Mouse (Mus musculus) G1E (cell line): ENCODE data around the gene Gpsm3. TPM values are rescaled to one million over a fixed set of nuclear protein-coding genes. Genes with fewer than 3 reads are reported as not detected.

ENCODE experiments used
- ATAC-seq: 2 replicates; pipeline ENCODE4 v1.8.0; 2016; ENCODE audit warnings: mild to moderate bottlenecking; ENCODE audit not compliant: insufficient number of reproducible peaks, poor library complexity, low FRiP score, severe bottlenecking; ENCODE audit errors: extremely low read depth
- DNase-seq: peaks from one replicate; pipeline ENCODE4 v3.0.0; 2012; ENCODE audit warnings: low spot score
- H3K27me3 ChIP-seq: 2 replicates; pipeline ENCODE4 v1.6.1; 2012; ENCODE audit warnings: mild to moderate bottlenecking, low read length, inconsistent platforms; ENCODE audit not compliant: insufficient read depth
- H3K36me3 ChIP-seq: replicated peaks from 2 replicates; pipeline ENCODE3; 2012; ENCODE audit warnings: mild to moderate bottlenecking, inconsistent platforms
- H3K4me1 ChIP-seq: 2 replicates; pipeline ENCODE4 v1.6.1; 2012; ENCODE audit warnings: low read depth, low read length, inconsistent platforms, mixed read lengths; ENCODE audit not compliant: insufficient read depth
- H3K4me3 ChIP-seq: 2 replicates; pipeline ENCODE4 v1.5.1; 2012; ENCODE audit warnings: low read depth, mild to moderate bottlenecking, inconsistent platforms, low read length, moderate library complexity, mixed read lengths
- H3K9me3 ChIP-seq: replicated peaks from 2 replicates; pipeline ENCODE4 v1.6.1; 2012; ENCODE audit warnings: inconsistent platforms
- CTCF ChIP-seq: IDR thresholded peaks from 2 replicates; pipeline ENCODE4 v1.5.1; 2012; ENCODE audit warnings: low read depth, low read length, inconsistent platforms, mixed read lengths
- GATA1 ChIP-seq: IDR thresholded peaks from 2 replicates; pipeline ENCODE4 v1.6.1; 2012; ENCODE audit warnings: borderline replicate concordance, low read length, inconsistent platforms, mixed read lengths
- GATA2 ChIP-seq: IDR thresholded peaks from 2 replicates; pipeline ENCODE4 v1.6.1; 2012; ENCODE audit warnings: low read depth, low read length, inconsistent platforms, borderline replicate concordance
- POLR2AphosphoS5 ChIP-seq: IDR thresholded peaks from 2 replicates; pipeline ENCODE4 v1.6.1; 2012; ENCODE audit warnings: low read depth, low read length, inconsistent platforms; ENCODE audit not compliant: insufficient replicate concordance
- TAL1 ChIP-seq: conservative IDR thresholded peaks from 2 replicates; pipeline ENCODE4 v1.6.1; 2012; ENCODE audit warnings: low read depth, low read length, inconsistent platforms, mixed read lengths
- polyA plus RNA-seq: library from polyadenylated mRNA; stranded (reverse); fragments of >175 nt; gene quantifications from 2 replicates; pipeline ENCODE4 v1.2.3, GENCODE M21; 2012
- total RNA-seq, 2 experiments: library from RNA; stranded (forward) in 1 of 2; stranded (reverse) in 1 of 2; fragments of 200-1000 nt in 1 of 2; fragments of >200 nt in 1 of 2; fragmentation: Nextera tagmentation in 1 of 2; gene quantifications; 2 replicates each; pipeline ENCODE4 v1.2.3; 2014 to 2017

The Gpsm3 gene
- total and polyA plus RNA-seq, 3 experiments, result 43.2 to 399 (median 99.5) TPM

GRCm38 (mm10) chr17:34629796-34630603 is 40.4 kb downstream of the Gpsm3 start:
- H3K36me3 ChIP-seq, result peaks cover 6% of the 10 kb centered on the region
- DNase-seq, result no peak
- H3K4me1 ChIP-seq, result peaks cover 26% of the 10 kb centered on the region
- no peaks in the 10 kb centered on the region for H3K9me3 ChIP-seq
- TF ChIP-seq POLR2AphosphoS5 (no peak), CTCF (no peak), GATA2 (no peak), TAL1 (no peak), GATA1 (no peak)
- no peak overlapping the region for H3K4me3 ChIP-seq
- H3K27me3 ChIP-seq, result peaks cover 47% of the 10 kb centered on the region
- no peak for ATAC-seq

- no peak for DNase-seq
- H3K27me3 ChIP-seq, result peaks cover 48% of the 10 kb centered on the region
- H3K36me3 ChIP-seq, result no peaks in the 10 kb centered on the region
- no peak overlapping the region for H3K4me3 ChIP-seq
- ATAC-seq, result no peak
- TF ChIP-seq POLR2AphosphoS5 (no peak), GATA1 (no peak), TAL1 (no peak), CTCF (no peak), GATA2 (no peak)
- no peaks in the 10 kb centered on the region for H3K9me3 ChIP-seq
- peaks cover 24% of the 10 kb centered on the region for H3K4me1 ChIP-seq
Observed at GRCm38 (mm10) chr17:34630761-34631301, 41.2 kb downstream of the Gpsm3 start.

- TF ChIP-seq CTCF (no peak), GATA1 (no peak), GATA2 (no peak), POLR2AphosphoS5 (no peak), TAL1 (no peak)
- no peak overlapping the region for H3K4me3 ChIP-seq
Observed at GRCm38 (mm10) chr17:34631647-34632046, 42.0 kb downstream of the Gpsm3 start.

GRCm38 (mm10) chr17:34632261-34632691 is 42.7 kb downstream of the Gpsm3 start:
- no peak for TF ChIP-seq GATA2
- TF ChIP-seq POLR2AphosphoS5, result no peak
- no peak for TF ChIP-seq GATA1
- no peak for TF ChIP-seq TAL1
- no peak for TF ChIP-seq CTCF
- H3K9me3 ChIP-seq, result no peaks in the 10 kb centered on the region
- peaks cover 13% of the 10 kb centered on the region for H3K4me1 ChIP-seq
- ATAC-seq (no peak), DNase-seq (no peak)
- no peaks in the 10 kb centered on the region for H3K36me3 ChIP-seq
- H3K27me3 ChIP-seq, result peaks cover 50% of the 10 kb centered on the region
- H3K4me3 ChIP-seq, result no peak overlapping the region

More at GRCm38 (mm10) chr17:34631647-34632046, 42.0 kb downstream of the Gpsm3 start:
- H3K27me3 ChIP-seq, result peaks cover 50% of the 10 kb centered on the region
- no peaks in the 10 kb centered on the region for H3K36me3 ChIP-seq
- H3K4me1 ChIP-seq, result peaks cover 16% of the 10 kb centered on the region
- DNase-seq, result no peak
- ATAC-seq, result no peak
- no peaks in the 10 kb centered on the region for H3K9me3 ChIP-seq

- Histone ChIP-seq H3K4me3 (no peak overlapping the region), H3K9me3 (no peaks in the 10 kb centered on the region), H3K4me1 (no peaks in the 10 kb centered on the region), H3K36me3 (no peaks in the 10 kb centered on the region), H3K27me3 (peaks cover 41% of the 10 kb centered on the region)
- no peak for DNase-seq
- no peak for ATAC-seq
- no peak for TF ChIP-seq GATA2
- no peak for TF ChIP-seq TAL1
- TF ChIP-seq CTCF, result no peak
- no peak for TF ChIP-seq POLR2AphosphoS5
- no peak for TF ChIP-seq GATA1
Observed at GRCm38 (mm10) chr17:34635671-34636070, 46.1 kb downstream of the Gpsm3 start.

- no peak for TF ChIP-seq CTCF
- DNase-seq (no peak), ATAC-seq (no peak)
- H3K27me3 ChIP-seq, result peaks cover 51% of the 10 kb centered on the region
- H3K4me1 ChIP-seq, result no peaks in the 10 kb centered on the region
- no peaks in the 10 kb centered on the region for H3K36me3 ChIP-seq
- no peaks in the 10 kb centered on the region for H3K9me3 ChIP-seq
- H3K4me3 ChIP-seq, result no peak overlapping the region
Observed at GRCm38 (mm10) chr17:34637459-34637858, 47.9 kb downstream of the Gpsm3 start.
